ENCODE assay signal across 9 mouse cellular contexts in the genomic region with DNA sequence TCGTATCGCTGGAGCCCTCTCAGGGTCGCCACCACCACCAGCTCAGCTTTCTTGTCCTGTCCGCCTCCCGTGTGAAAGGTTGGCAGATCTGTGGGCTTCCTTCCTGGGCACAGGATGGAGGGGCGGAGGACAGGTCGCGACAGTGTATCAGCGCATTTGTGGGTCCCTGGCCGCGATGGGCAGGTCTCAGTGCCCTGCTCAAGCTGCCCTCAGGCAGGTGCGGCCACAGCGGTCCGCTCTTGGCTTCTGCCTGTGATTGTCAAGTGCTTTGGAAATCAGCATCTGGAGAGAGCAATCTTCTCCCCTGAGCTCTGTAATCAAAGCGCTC.
DNase-seq lines count a peak whose midpoint lies in the region; ATAC-seq lines count a peak whose summit lies in the region.
"Had no signal": no experiment of that assay in that cellular context is flagged by ENCODE, and none has a peak within 500 bp of the region (broad histone marks: within the 10 kb centered on the region; RNA-seq: fewer than 3 reads in every experiment).

No protein-coding gene starts in this region.

- H3K27ac ChIP-seq in kidney, embryonic 16.5 days (ENCODE audit: low read length) = no peak overlapping the region
- H3K27ac ChIP-seq in hindbrain, embryonic 10.5 days = peak overlapping the region; percentile 76
- peak overlapping the region; percentile 85 for H3K27ac ChIP-seq in midbrain, embryonic 16.5 days (ENCODE audit: low read length)

- peaks cover 33% of the 10 kb centered on the region for H3K27me3 ChIP-seq in kidney, embryonic 16.5 days (ENCODE audit: insufficient read depth, low read length)
- H3K27me3 ChIP-seq in hindbrain, embryonic 10.5 days (ENCODE audit: insufficient read depth, poor library complexity, severe bottlenecking) = peaks cover 33% of the 10 kb centered on the region
- H3K27me3 ChIP-seq in midbrain, embryonic 16.5 days (ENCODE audit: control insufficient read depth, insufficient read depth, low read depth, low read length) = no peaks in the 10 kb centered on the region

- WGBS in kidney, embryonic 16.5 days = 6% methylated on average over 14 of the region's 15 CpGs
- 7% methylated on average over 15 of the region's 15 CpGs for WGBS in hindbrain, embryonic 10.5 days
- 4% methylated on average over 15 of the region's 15 CpGs for WGBS in midbrain, embryonic 16.5 days

- no peaks in the 10 kb centered on the region for H3K9me3 ChIP-seq in kidney, embryonic 16.5 days (ENCODE audit: low read length)
- H3K9me3 ChIP-seq in hindbrain, embryonic 10.5 days = no peaks in the 10 kb centered on the region
- H3K9me3 ChIP-seq in midbrain, embryonic 16.5 days (replicated peaks; ENCODE audit: control insufficient read depth, low read length, poor library complexity, severe bottlenecking) = no peaks in the 10 kb centered on the region

- no peaks in the 10 kb centered on the region for H3K36me3 ChIP-seq in kidney, embryonic 16.5 days (ENCODE audit: insufficient read depth, low read length)
- no peaks in the 10 kb centered on the region for H3K36me3 ChIP-seq in hindbrain, embryonic 10.5 days
- H3K36me3 ChIP-seq in midbrain, embryonic 16.5 days (ENCODE audit: control insufficient read depth, insufficient read depth, low read length) = no peaks in the 10 kb centered on the region

- no peak overlapping the region for H3K9ac ChIP-seq in kidney, embryonic 16.5 days (replicated peaks; ENCODE audit: low read length)
- peak overlapping the region; percentile 88 for H3K9ac ChIP-seq in midbrain, embryonic 16.5 days (ENCODE audit: low read depth, low read length)

- H3K4me2 ChIP-seq in kidney, embryonic 16.5 days (replicated peaks; ENCODE audit: low read depth, low read length) = peak overlapping the region; percentile 49
- peak overlapping the region; percentile 91 for H3K4me2 ChIP-seq in midbrain, embryonic 16.5 days (ENCODE audit: low read length)

- intact Hi-C loops in gastrocnemius, postnatal 14 days (cut with DNase I; ENCODE audit: low total_unique reads) = no loop called here

- H3K4me3 ChIP-seq in kidney, embryonic 16.5 days (ENCODE audit: low read length) = peak overlapping the region; percentile 31
- H3K4me3 ChIP-seq in hindbrain, embryonic 10.5 days = peak overlapping the region; percentile 62
- H3K4me3 ChIP-seq in midbrain, embryonic 16.5 days (ENCODE audit: low read depth, low read length) = peak overlapping the region; percentile 75

- no peak for DNase-seq in kidney, adult 11 months
- DNase-seq in cerebellum, adult 9-11 months = peak; percentile 28
- no peak for DNase-seq in hindbrain, embryonic 10.5 days (ENCODE audit: low spot score)
- DNase-seq in urinary bladder, postnatal 14 days (ENCODE audit: low spot score) = no peak
- no peak for DNase-seq in left cerebral cortex, adult 9 months (ENCODE audit: low spot score in 2 of 2)
- DNase-seq in gastrocnemius, postnatal 14 days = no peak
- DNase-seq: spleen, adult 18-20 months had no signal

- H3K4me1 ChIP-seq in kidney, embryonic 16.5 days (ENCODE audit: insufficient read depth, low read length) = peaks cover 2% of the 10 kb centered on the region; the same call in 1 of the 2 replicates
- H3K4me1 ChIP-seq in hindbrain, embryonic 10.5 days (replicated peaks) = peaks cover 19% of the 10 kb centered on the region
- H3K4me1 ChIP-seq in midbrain, embryonic 16.5 days (ENCODE audit: control insufficient read depth, insufficient read depth, low read length) = peaks cover 5% of the 10 kb centered on the region

- ATAC-seq in kidney, embryonic 16.5 days (ENCODE audit: low FRiP score, low TSS enrichment) = no peak
- ATAC-seq in midbrain, embryonic 16.5 days = peak; percentile 71
